Mouse (Mus musculus) liver, postnatal 0 days (tissue): ENCODE data around the gene Arhgef11.

Experiments
- CTCF ChIP-seq: sonication (generic); IDR thresholded peaks from 2 replicates; pipeline ENCODE4 v1.5.1; 2016; ENCODE audit warnings: antibody characterized with exemption, low read depth
- EP300 ChIP-seq: IDR thresholded peaks from 2 replicates; pipeline ENCODE4 v1.6.1; 2016; ENCODE audit warnings: antibody characterized with exemption, low read depth, mild to moderate bottlenecking

DNA sequence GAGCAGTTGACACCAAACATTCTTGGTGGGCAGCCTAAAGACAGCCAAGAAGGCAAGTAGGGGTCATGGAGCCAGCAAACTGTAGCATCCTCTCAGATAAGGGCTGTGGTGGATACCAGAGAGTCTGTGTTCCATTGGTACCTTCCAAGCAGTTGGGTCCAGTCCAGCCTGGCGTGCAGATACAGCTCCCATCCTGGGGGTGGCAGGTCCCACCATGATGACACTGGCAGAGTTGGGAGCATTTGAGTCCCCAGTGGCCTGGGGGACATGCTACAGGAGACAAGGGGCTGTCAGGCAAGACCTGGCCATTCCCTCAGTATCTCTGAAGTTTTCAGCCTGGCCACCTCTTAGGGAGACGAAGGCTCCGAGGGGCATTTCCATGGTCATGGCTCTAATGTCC is 135.2 kb downstream of the Arhgef11 start:
- TF ChIP-seq CTCF, result no peak
- no peak for TF ChIP-seq EP300
